Mouse (Mus musculus) cerebellum, postnatal 25 days (tissue): ENCODE data around the gene Sars.

Experiments used
- DNase-seq, 2 experiments: peaks; one replicate each; pipeline ENCODE4 v3.0.0; 2021; ENCODE audit warnings: mixed read lengths in 2 of 2

The Sars gene

GRCm38 (mm10) chr3:108423844-108424801, 20.9 kb downstream of the Sars start:
- peak; percentile 78 to 87 for DNase-seq

GRCm38 (mm10) chr3:108423006-108423405, 22.0 kb downstream of the Sars start:
- DNase-seq: no peak

GRCm38 (mm10) chr3:108415831-108416223, 29.2 kb downstream of the Sars start:
- DNase-seq: peak; percentile 91 to 95

- DNase-seq: peak; percentile 57 to 61
Measured at GRCm38 (mm10) chr3:108414857-108415830, 29.9 kb downstream of the Sars start, which contains the start of gene Celsr2. Gene Celsr2 (minus strand): TSS chr3:108415552.

GRCm38 (mm10) chr3:108413634-108414360, 31.2 kb downstream of the Sars start:
- DNase-seq: no peak

GRCm38 (mm10) chr3:108411754-108412121, 33.3 kb downstream of the Sars start:
- peak; percentile 71 to 83 for DNase-seq

- DNase-seq: peak in 1 of 2 experiments; percentile 27
Measured at GRCm38 (mm10) chr3:108411026-108411753, 33.8 kb downstream of the Sars start.

GRCm38 (mm10) chr3:108410359-108410714, 34.7 kb downstream of the Sars start:
- peak in 1 of 2 experiments; percentile 31 for DNase-seq

GRCm38 (mm10) chr3:108409656-108410358, 35.2 kb downstream of the Sars start:
- peak; percentile 52 to 66 for DNase-seq

- peak in 1 of 2 experiments; percentile 8 for DNase-seq
Measured at GRCm38 (mm10) chr3:108408517-108409008, 36.4 kb downstream of the Sars start.

GRCm38 (mm10) chr3:108406306-108406885, 38.6 kb downstream of the Sars start:
- peak; percentile 28 to 47 for DNase-seq

- peak; percentile 52 to 60 for DNase-seq
Measured at GRCm38 (mm10) chr3:108405536-108406305, 39.3 kb downstream of the Sars start.

GRCm38 (mm10) chr3:108402528-108402920, 42.5 kb downstream of the Sars start:
- DNase-seq: peak in 1 of 2 experiments; percentile 33

GRCm38 (mm10) chr3:108401692-108402527, 43.1 kb downstream of the Sars start:
- DNase-seq: peak; percentile 94 to 96

GRCm38 (mm10) chr3:108400442-108400841, 44.6 kb downstream of the Sars start:
- DNase-seq: peak in 1 of 2 experiments; percentile 19

- DNase-seq: peak in 1 of 2 experiments; percentile 50
Measured at GRCm38 (mm10) chr3:108398281-108398680, 46.7 kb downstream of the Sars start.

- no peak for DNase-seq
Measured at GRCm38 (mm10) chr3:108392793-108393192, 52.2 kb downstream of the Sars start.

GRCm38 (mm10) chr3:108392299-108392698, 52.7 kb downstream of the Sars start:
- no peak for DNase-seq
